Mouse (Mus musculus) hindbrain, postnatal 0 days (tissue): ENCODE measurements at regions not wholly inside any gene's neighbourhood (a gene's known extent, or its start where the extent isn't known, plus 50 kb on each side); places are given as distances from the start of the nearest gene placed in this dataset.

Experiments used
- ATAC-seq: fragments of 200-750 bp; cut with Nextera tagmentation; 2 replicates; pipeline ENCODE4 v1.8.0; 2017; ENCODE audit warnings: mild to moderate bottlenecking, moderate TSS enrichment, moderate library complexity
- DNase-seq: peaks from one replicate; pipeline ENCODE4 v3.0.0-alpha.2; 2015; ENCODE audit warnings: low spot score
- H3K27ac ChIP-seq: fragments of 300-500 bp; sonication (generic); 2 replicates; pipeline ENCODE4 v1.5.1; 2014; ENCODE audit warnings: mild to moderate bottlenecking
- H3K27me3 ChIP-seq: fragments of 300-500 bp; sonication (generic); 2 replicates; pipeline ENCODE4 v1.6.1; 2014; ENCODE audit warnings: low read length, mixed read lengths; ENCODE audit not compliant: insufficient read depth
- H3K36me3 ChIP-seq: fragments of 300-500 bp; sonication (generic); 2 replicates; pipeline ENCODE4 v1.6.1; 2014; ENCODE audit warnings: low read length, mixed read lengths; ENCODE audit not compliant: insufficient read depth
- H3K4me1 ChIP-seq: fragments of 300-500 bp; sonication (generic); 2 replicates; pipeline ENCODE4 v1.6.1; 2014; ENCODE audit warnings: antibody characterized with exemption, low read length, mixed read lengths; ENCODE audit not compliant: insufficient read depth
- H3K4me2 ChIP-seq: fragments of 300-500 bp; sonication (generic); 2 replicates; pipeline ENCODE4 v1.6.1; 2014; ENCODE audit warnings: low read depth, mild to moderate bottlenecking, low read length, moderate library complexity, mixed read lengths
- H3K4me3 ChIP-seq: fragments of 300-500 bp; sonication (generic); 2 replicates; pipeline ENCODE4 v1.5.1; 2014; ENCODE audit warnings: low read length
- H3K9ac ChIP-seq: fragments of 300-500 bp; sonication (generic); replicated peaks from 2 replicates; pipeline ENCODE4 v1.6.1; 2014; ENCODE audit warnings: mild to moderate bottlenecking, low read length, moderate library complexity, mixed read lengths
- H3K9me3 ChIP-seq: fragments of 300-500 bp; sonication (generic); 2 replicates; pipeline ENCODE4 v1.6.1; 2016; ENCODE audit warnings: low read length, mixed read lengths
- CTCF ChIP-seq: IDR thresholded peaks from 2 replicates; pipeline ENCODE4 v1.5.1; 2016; ENCODE audit warnings: antibody characterized with exemption, control low read depth, low read depth
- WGBS: fragments of 180-500 bp; shearing (Covaris S2); extraction: QIAGEN DNeasy Blood & Tissue Kit; methylation state at CpG from one replicate; pipeline ENCODE4 v1.1.7; 2014; 5-methylcytosine and 5-hydroxymethylcytosine counted together

DNA sequence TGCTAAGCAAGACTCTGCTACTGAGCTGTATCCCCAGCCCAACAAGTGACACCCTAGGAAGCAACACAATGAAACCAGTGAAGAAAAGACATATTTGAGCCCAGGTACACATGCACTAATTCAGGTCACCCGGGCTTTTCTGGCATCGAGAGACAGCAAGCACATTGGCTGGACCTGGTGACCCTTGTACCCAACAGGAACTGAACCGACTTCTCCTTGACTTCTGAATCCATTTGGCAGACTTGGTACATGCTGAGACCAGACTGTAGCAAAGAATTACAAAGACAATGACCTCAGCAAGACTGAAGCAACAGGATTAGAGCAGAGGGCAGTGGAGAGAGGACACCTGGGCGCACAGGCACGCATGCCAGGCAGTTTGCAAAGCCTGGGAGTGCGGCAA, 79.1 kb downstream of the Sema4f start:
- no peaks in the 10 kb centered on the region for H3K4me1 ChIP-seq
- no peak overlapping the region for H3K27ac ChIP-seq
- no peak for DNase-seq
- no peak overlapping the region for H3K4me3 ChIP-seq
- no peaks in the 10 kb centered on the region for H3K36me3 ChIP-seq
- no peak for TF ChIP-seq CTCF
- no peak overlapping the region for H3K9ac ChIP-seq
- no peaks in the 10 kb centered on the region for H3K9me3 ChIP-seq
- no peak overlapping the region for H3K4me2 ChIP-seq
- no peak for ATAC-seq
- 58% methylated on average over 6 of the region's 6 CpGs for WGBS
- H3K27me3 ChIP-seq = no peaks in the 10 kb centered on the region

DNA sequence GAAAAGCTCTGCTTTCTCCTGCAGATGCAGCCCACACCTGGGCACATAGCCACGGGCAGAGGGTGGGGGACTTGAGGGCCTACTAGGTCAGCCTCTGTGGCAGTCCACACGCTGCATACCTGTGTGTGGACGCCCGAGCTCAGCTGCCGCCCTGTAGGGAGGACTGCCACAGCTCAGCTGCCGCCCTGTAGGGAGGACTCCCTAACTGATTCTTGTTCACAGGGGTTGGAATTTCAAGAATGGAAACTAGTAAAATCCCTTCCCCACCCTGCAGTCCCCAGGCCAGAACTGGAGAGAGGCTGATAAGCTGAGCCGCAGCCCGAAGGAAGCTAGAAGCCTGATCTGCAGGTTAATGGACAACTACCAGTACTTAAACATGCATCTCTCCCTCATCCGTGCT, 82.0 kb upstream of the Hk2 start:
- ATAC-seq (no peak), DNase-seq (no peak)
- H3K36me3 ChIP-seq = no peaks in the 10 kb centered on the region
- H3K9me3 ChIP-seq = no peaks in the 10 kb centered on the region
- TF ChIP-seq CTCF = no peak
- whole genome bisulfite sequencing = 86% methylated on average over 9 of the region's 9 CpGs
- H3K4me1 ChIP-seq = no peaks in the 10 kb centered on the region
- H3K4me2 ChIP-seq = no peak overlapping the region
- H3K9ac ChIP-seq = no peak overlapping the region
- no peaks in the 10 kb centered on the region for H3K27me3 ChIP-seq
- no peak overlapping the region for H3K4me3 ChIP-seq
- H3K27ac ChIP-seq = no peak overlapping the region

DNA sequence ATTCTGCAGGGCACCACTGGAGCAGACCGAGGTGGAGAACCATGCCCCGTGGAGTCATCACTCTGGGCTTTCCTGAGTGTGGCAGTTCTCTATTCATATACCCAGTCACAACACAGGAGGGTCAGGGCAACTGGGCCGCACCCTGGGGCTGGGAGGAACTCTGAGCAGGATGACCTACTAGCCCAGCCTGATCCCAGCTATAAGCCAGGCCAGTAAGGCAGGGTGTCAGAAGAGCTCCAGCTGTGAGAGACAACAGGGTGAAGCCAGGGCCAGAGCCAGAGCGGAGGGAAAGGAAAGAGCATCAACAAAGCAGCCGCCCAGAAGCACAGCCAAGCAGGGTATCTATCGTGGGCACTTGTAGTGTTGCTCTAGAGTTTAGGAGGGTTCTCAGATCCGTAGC, 81.1 kb upstream of the Hk2 start:
- H3K36me3 ChIP-seq = no peaks in the 10 kb centered on the region
- H3K27ac ChIP-seq = no peak overlapping the region
- H3K9me3 ChIP-seq = no peaks in the 10 kb centered on the region
- 71% methylated on average over 7 of the region's 7 CpGs for WGBS
- no peaks in the 10 kb centered on the region for H3K4me1 ChIP-seq
- H3K9ac ChIP-seq = no peak overlapping the region
- H3K27me3 ChIP-seq = no peaks in the 10 kb centered on the region
- no peak overlapping the region for H3K4me2 ChIP-seq
- DNase-seq (no peak), ATAC-seq (no peak)
- no peak overlapping the region for H3K4me3 ChIP-seq
- TF ChIP-seq CTCF = no peak

DNA sequence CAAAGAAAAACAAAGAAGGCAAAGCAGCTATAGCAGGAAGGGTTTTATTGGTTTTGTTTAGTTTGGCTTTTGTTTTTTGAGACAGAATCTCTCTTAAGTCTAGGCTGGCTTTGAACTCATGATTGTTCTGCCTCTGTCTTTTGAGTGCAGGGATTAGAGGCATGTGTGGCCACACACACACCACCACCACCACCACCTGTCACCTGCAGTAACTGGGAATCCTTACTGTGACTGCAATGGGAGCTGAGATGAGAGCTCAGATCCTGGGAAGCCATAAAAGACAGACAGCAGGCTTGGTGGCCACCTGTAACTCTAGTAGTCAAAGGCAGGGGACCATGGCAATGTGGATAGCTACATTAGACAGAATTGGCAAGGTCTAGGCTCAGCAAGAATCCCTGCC, 80.5 kb upstream of the Hk2 start:
- H3K9me3 ChIP-seq = no peaks in the 10 kb centered on the region

DNA sequence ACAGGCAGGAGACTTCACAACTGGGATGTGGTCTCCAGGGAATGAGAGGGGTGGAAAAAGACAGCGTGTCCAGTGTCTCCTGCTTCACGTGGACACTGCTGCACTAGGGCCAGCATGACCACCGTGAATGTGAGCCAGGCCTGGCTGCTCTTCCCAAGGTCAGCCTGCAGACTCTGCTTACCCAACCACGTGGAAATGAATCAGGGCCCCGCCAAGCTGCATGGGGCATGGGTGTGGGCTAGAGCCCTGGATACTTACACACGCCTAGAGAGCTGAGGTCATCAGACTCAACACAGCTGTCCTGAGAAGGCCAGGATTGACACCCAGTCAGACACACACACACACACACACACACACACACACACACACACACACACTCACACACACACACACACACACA, 80.1 kb upstream of the Hk2 start:
- ATAC-seq (no peak), DNase-seq (no peak)
- TF ChIP-seq CTCF = no peak
- no peak overlapping the region for H3K4me3 ChIP-seq
- no peaks in the 10 kb centered on the region for H3K9me3 ChIP-seq
- H3K36me3 ChIP-seq = no peaks in the 10 kb centered on the region
- no peaks in the 10 kb centered on the region for H3K4me1 ChIP-seq
- no peak overlapping the region for H3K9ac ChIP-seq
- no peak overlapping the region for H3K4me2 ChIP-seq
- H3K27ac ChIP-seq = no peak overlapping the region
- no peaks in the 10 kb centered on the region for H3K27me3 ChIP-seq
- 55% methylated on average over 6 of the region's 6 CpGs for WGBS

More for the DNA sequence above, 80.5 kb upstream of the Hk2 start:
- Histone ChIP-seq H3K4me3 (no peak overlapping the region), H3K36me3 (no peaks in the 10 kb centered on the region), H3K27ac (no peak overlapping the region), H3K4me1 (no peaks in the 10 kb centered on the region), H3K27me3 (no peaks in the 10 kb centered on the region), H3K4me2 (no peak overlapping the region), H3K9ac (no peak overlapping the region)
- DNase-seq = no peak
- ATAC-seq = no peak
- no peak for TF ChIP-seq CTCF

DNA sequence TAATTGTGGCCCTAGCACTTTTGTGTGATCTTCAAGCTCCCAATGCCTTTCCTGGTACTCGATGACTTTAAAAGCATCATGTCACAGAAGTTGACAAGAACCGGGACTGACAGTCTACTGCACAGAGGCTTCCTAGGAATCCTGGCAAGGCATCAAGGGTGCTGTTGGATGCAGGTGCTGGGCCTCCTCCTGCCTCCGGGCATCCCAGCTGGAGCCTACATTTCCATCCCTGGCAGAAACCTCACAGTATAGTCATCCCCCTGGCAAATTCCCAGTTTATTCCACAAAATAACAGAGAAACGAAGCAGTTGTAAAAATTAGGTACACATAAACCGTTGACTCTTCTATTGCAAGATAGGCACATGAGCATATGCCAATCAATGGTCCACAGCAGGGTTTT, 78.8 kb upstream of the Hk2 start:
- Histone ChIP-seq H3K4me1 (no peaks in the 10 kb centered on the region), H3K9ac (no peak overlapping the region), H3K4me2 (no peak overlapping the region), H3K27me3 (no peaks in the 10 kb centered on the region), H3K36me3 (no peaks in the 10 kb centered on the region), H3K27ac (no peak overlapping the region), H3K4me3 (no peak overlapping the region), H3K9me3 (no peaks in the 10 kb centered on the region)
- DNase-seq (peak; percentile 13), ATAC-seq (no peak)
- WGBS = 43% methylated on average over 5 of the region's 5 CpGs
- no peak for TF ChIP-seq CTCF

DNA sequence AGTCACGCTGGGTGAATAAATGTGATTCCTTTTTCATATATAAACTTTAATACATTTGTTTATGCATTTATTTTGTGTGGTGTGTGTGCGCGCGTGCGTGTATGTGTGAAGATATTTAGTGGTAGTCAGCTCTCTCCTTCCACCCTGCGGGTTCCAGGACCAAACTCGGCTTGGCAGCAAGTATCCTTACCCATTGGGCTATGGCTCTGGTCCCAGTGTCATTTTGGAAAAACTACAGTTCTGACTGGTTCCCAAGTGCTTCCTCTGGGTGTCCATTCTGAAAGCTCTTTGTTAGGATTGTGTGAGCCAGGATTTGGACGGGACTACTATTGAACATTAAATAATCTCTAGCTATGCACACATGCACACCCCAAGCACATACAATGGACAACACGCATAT, 76.3 kb upstream of the Hk2 start:
- no peak for DNase-seq
- Histone ChIP-seq H3K27me3 (no peaks in the 10 kb centered on the region), H3K27ac (no peak overlapping the region), H3K4me2 (no peak overlapping the region), H3K9me3 (no peaks in the 10 kb centered on the region), H3K36me3 (no peaks in the 10 kb centered on the region), H3K4me3 (no peak overlapping the region), H3K9ac (no peak overlapping the region), H3K4me1 (no peaks in the 10 kb centered on the region)
- 89% methylated on average over 9 of the region's 9 CpGs for WGBS
- TF ChIP-seq CTCF = no peak
- no peak for ATAC-seq

DNA sequence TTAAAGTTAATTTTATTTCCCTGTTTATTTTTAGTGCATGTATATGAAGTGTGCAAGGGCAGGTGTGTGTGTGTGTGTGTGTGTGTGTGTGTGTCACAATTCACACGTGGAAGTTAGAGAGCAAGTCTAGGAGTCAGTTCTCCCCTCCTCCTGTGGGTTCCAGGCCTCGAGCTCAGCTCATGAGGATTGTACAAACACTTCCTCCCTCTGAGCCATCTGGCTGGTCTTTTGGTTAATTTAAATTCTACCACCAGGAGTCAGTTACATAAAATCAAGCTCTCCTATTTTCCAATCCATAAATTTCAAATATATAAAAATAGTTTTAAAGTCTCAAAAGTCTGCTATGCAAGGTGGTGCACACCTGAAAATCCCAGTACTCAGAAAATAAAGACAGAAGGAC, 73.3 kb upstream of the Hk2 start:
- TF ChIP-seq CTCF = no peak
- H3K4me3 ChIP-seq = no peak overlapping the region
- 45% methylated on average over 2 of the region's 2 CpGs for WGBS
- H3K9ac ChIP-seq = no peak overlapping the region
- H3K27ac ChIP-seq = no peak overlapping the region
- H3K9me3 ChIP-seq = no peaks in the 10 kb centered on the region
- ATAC-seq (no peak), DNase-seq (no peak)
- no peak overlapping the region for H3K4me2 ChIP-seq
- H3K4me1 ChIP-seq = no peaks in the 10 kb centered on the region
- no peaks in the 10 kb centered on the region for H3K27me3 ChIP-seq
- no peaks in the 10 kb centered on the region for H3K36me3 ChIP-seq
